Mouse (Mus musculus) liver, embryonic 15.5 days (tissue): ENCODE measurements at regions not wholly inside any gene's neighbourhood (a gene's known extent, or its start where the extent isn't known, plus 50 kb on each side); places are given as distances from the start of the nearest gene placed in this dataset.
"Not testable (repeated sequence)": the region's sequence is repeated elsewhere in the genome, so short reads cannot be mapped to it uniquely, and the experiment has no call there.

Source experiments
- ATAC-seq: fragments of 200-750 bp; cut with Nextera tagmentation; 2 replicates; pipeline ENCODE4 v1.8.0; 2017; ENCODE audit warnings: moderate number of reproducible peaks, mild to moderate bottlenecking, moderate library complexity; ENCODE audit not compliant: insufficient read depth
- H3K27ac ChIP-seq: fragments of 300-500 bp; sonication (generic); replicated peaks from 2 replicates; pipeline ENCODE4 v1.5.1; 2015; ENCODE audit warnings: mild to moderate bottlenecking, inconsistent platforms
- H3K27me3 ChIP-seq: fragments of 300-500 bp; sonication (generic); 2 replicates; pipeline ENCODE4 v1.6.1; 2015; ENCODE audit warnings: mild to moderate bottlenecking, inconsistent platforms
- H3K36me3 ChIP-seq: fragments of 300-500 bp; sonication (generic); replicated peaks from 2 replicates; pipeline ENCODE4 v1.6.1; 2015; ENCODE audit warnings: moderate library complexity, mild to moderate bottlenecking, inconsistent platforms
- H3K4me1 ChIP-seq: fragments of 300-500 bp; sonication (generic); replicated peaks from 2 replicates; pipeline ENCODE4 v1.6.1; 2015; ENCODE audit warnings: inconsistent platforms
- H3K4me2 ChIP-seq: fragments of 300-500 bp; sonication (generic); 2 replicates; pipeline ENCODE4 v1.6.1; 2015; ENCODE audit warnings: moderate library complexity, mild to moderate bottlenecking, inconsistent platforms
- H3K4me3 ChIP-seq: fragments of 300-500 bp; sonication (generic); replicated peaks from 2 replicates; pipeline ENCODE4 v1.5.1; 2015; ENCODE audit warnings: mild to moderate bottlenecking, inconsistent platforms
- H3K9ac ChIP-seq: fragments of 300-500 bp; sonication (generic); 2 replicates; pipeline ENCODE4 v1.6.1; 2015; ENCODE audit warnings: moderate library complexity, mild to moderate bottlenecking, inconsistent platforms
- H3K9me3 ChIP-seq: fragments of 300-500 bp; sonication (generic); replicated peaks from 2 replicates; pipeline ENCODE4 v1.6.1; 2016; ENCODE audit warnings: inconsistent platforms
- WGBS: fragments of 180-500 bp; shearing (Covaris S2); methylation state at CpG from one replicate; pipeline ENCODE4 v1.1.7; 2015; ENCODE audit warnings: mixed read lengths; ENCODE audit not compliant: insufficient replicate concordance; 5-methylcytosine and 5-hydroxymethylcytosine counted together

DNA sequence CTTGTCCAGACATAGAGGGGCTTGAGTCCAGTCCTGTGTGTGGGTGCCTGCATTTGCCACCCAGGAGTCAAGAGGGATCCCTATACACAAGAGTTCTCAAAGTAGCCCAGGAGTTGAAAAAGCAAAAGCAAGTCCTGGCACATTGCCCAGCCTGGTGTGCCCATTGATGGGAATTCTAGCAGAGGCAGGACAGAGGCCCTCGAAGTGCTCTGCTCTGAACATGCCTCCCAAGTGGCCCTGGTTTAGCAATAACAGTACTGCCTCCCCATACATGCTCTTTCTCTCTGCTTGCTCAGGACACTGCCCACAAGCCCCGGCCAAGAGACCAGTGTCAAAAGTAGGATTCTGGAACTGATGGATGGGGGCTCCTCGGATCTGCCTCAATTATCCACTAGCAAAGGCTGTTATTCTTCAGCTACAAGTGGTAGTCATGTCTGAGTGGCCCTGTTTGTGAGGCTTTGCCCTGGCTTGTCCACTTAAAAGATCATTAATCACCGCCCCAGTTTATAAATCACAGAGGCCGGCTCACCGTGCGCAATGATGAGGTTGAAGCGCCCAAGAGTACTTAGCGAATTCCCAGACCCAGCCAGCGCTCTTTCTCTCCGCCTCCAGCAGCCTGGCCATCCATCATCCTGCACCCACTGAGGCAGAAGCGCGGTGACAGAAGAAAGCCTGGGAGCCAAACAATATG, 190.3 kb upstream of the Irx4 start:
- Histone ChIP-seq H3K4me1 (no peaks in the 10 kb centered on the region), H3K36me3 (no peaks in the 10 kb centered on the region), H3K9ac (no peak overlapping the region), H3K4me2 (no peak overlapping the region), H3K4me3 (no peak overlapping the region), H3K9me3 (no peaks in the 10 kb centered on the region), H3K27ac (no peak overlapping the region), H3K27me3 (no peaks in the 10 kb centered on the region)
- no peak for ATAC-seq
- 68% methylated on average over 13 of the region's 13 CpGs for WGBS

DNA sequence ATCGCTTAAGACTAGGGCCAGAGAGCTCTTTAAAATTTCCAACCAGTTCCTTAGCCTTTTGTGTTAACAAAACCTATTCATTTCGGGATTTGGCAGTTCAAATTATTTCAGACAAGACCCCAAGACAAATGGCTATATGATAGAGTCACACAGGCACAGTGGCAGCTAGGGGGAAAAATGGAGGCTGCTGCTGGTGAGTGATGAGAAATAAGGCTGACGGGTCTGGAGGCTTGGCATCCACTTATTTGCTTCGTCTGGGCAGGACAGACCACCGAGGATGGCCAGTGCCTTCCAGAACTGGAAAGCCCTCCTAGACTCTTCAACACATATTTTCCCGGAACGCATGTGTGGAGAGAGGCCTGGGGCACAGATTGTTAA, 189.8 kb upstream of the Irx4 start:
- ATAC-seq: no peak
- 58% methylated on average over 7 of the region's 7 CpGs for WGBS
- H3K9me3 ChIP-seq: no peaks in the 10 kb centered on the region
- no peaks in the 10 kb centered on the region for H3K36me3 ChIP-seq
- no peaks in the 10 kb centered on the region for H3K27me3 ChIP-seq
- no peak overlapping the region for H3K4me3 ChIP-seq
- no peak overlapping the region for H3K9ac ChIP-seq
- no peak overlapping the region for H3K4me2 ChIP-seq
- no peaks in the 10 kb centered on the region for H3K4me1 ChIP-seq
- H3K27ac ChIP-seq: no peak overlapping the region

- no peak for ATAC-seq
- no peak overlapping the region for H3K4me2 ChIP-seq
- no peaks in the 10 kb centered on the region for H3K9me3 ChIP-seq
- H3K4me1 ChIP-seq: no peaks in the 10 kb centered on the region
- H3K27ac ChIP-seq: no peak overlapping the region
- H3K4me3 ChIP-seq: no peak overlapping the region
- 66% methylated on average over 8 of the region's 8 CpGs for WGBS
- no peaks in the 10 kb centered on the region for H3K36me3 ChIP-seq
- no peak overlapping the region for H3K9ac ChIP-seq
- no peaks in the 10 kb centered on the region for H3K27me3 ChIP-seq
Measured at GRCm38 (mm10) chr13:73071032-73071431, 189.2 kb upstream of the Irx4 start.

DNA sequence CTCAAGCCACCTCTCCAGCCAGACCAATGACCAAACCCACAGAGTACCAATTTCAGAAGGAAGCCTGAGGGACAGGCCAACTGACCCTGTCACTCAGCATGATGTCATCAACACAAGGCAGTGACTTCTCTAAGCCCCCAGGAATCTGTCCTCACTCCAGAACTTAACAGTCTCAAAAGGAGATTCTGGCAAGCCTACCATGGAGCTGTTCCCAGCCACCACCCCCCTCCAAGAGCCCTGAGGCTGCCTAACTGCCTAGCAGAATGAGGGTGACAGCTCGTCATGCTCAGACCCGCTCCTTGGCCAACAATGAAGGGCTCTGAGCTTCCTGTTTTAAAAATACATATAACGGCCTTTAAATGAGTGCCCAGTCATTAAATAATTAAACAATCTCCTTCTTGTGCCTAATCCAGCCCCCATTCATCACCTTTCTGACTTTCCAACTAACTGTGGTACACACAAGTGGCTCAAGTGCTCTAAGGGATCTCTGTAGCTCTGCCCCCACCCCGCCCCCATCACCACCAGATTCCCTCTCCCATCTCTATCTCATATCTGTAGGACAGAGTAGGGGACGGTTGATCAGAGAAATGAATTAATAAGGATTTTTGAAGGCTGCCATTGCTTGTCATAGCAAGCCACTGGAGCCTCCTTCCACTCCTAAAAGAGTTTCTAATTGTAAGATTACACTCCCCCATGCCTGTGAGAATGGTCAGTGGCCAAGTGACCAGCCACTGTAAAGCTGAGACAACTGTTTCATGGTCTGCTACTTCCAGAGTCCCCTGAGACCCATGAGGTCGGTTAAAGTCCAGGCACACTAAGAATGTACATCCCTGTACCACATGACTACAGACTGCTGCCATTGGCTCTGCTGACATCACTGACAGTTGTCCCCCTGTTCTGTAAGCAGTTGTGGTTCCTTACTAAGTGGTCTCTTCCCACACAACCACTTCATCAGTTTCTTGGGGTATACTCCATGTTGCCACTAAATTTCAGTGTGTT, 188.1 kb upstream of the Irx4 start:
- 40% methylated on average over 6 of the region's 6 CpGs for WGBS

DNA sequence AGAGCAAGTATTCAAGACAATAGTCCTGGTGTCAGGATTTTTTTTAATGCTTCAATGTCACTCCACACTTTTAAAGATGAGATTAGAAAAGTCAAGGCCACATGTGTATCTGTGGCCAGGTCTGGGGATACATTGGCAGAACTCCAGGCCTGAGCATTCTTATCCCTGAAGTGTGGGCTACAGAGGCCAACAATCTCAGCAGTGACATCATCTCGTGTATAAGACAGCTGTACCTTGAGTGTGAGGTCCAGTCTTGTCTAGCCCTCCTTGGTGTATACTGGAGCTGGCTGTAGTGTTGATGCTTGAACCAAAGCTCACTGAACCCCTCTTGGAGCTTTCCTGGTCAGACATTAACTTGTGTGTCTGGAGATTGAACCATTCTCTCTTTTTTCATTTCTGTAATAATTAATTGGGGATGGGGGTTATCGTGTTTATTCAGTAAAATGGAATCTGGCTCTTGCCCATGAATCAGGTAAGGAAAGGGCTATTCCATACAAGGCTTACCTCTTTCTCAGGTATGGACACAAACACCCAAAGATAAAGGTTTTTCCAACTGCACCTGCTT, 182.3 kb upstream of the Irx4 start:
- H3K27ac ChIP-seq: no peak overlapping the region
- no peak overlapping the region for H3K4me3 ChIP-seq
- WGBS: 33% methylated on average over 2 of the region's 2 CpGs
- no peaks in the 10 kb centered on the region for H3K27me3 ChIP-seq
- H3K9me3 ChIP-seq: no peaks in the 10 kb centered on the region
- H3K36me3 ChIP-seq: no peaks in the 10 kb centered on the region
- no peak overlapping the region for H3K9ac ChIP-seq
- no peak overlapping the region for H3K4me2 ChIP-seq
- ATAC-seq: no peak
- H3K4me1 ChIP-seq: no peaks in the 10 kb centered on the region

More for the DNA sequence above, 188.1 kb upstream of the Irx4 start:
- Histone ChIP-seq H3K9ac (no peak overlapping the region), H3K4me1 (no peaks in the 10 kb centered on the region), H3K27me3 (no peaks in the 10 kb centered on the region), H3K4me2 (no peak overlapping the region), H3K9me3 (no peaks in the 10 kb centered on the region), H3K4me3 (no peak overlapping the region), H3K27ac (no peak overlapping the region), H3K36me3 (no peaks in the 10 kb centered on the region)
- no peak for ATAC-seq

- H3K4me1 ChIP-seq, H3K4me3 ChIP-seq, H3K9ac ChIP-seq, H3K9me3 ChIP-seq, H3K4me2 ChIP-seq, H3K27ac ChIP-seq, ATAC-seq, H3K27me3 ChIP-seq, H3K36me3 ChIP-seq: not testable (repeated sequence)
Measured at GRCm38 (mm10) chr13:73087815-73088214, 172.5 kb upstream of the Irx4 start.

DNA sequence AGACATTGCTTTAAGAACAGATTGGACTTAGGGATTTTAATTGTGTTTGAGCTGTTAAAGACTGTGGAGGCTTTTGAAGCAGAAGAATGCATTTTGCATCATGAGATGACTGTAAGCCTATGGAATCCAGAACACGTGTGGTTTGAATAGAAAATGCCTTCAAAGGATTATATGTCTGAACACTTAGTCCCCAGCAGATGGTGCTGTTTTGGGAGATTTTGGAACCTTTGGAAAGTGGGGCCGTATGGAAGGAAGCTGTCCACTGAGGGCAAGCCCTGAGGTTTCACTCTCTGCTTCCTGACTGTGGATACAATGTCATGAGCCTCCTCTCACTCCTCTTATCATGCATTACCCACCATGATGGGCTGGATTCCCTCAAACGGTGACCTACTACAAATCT, 168.4 kb upstream of the Irx4 start:
- H3K9me3 ChIP-seq: no peaks in the 10 kb centered on the region
- 31% methylated on average over 3 of the region's 3 CpGs for WGBS
- ATAC-seq: no peak
- no peak overlapping the region for H3K27ac ChIP-seq
- H3K9ac ChIP-seq: no peak overlapping the region
- H3K36me3 ChIP-seq: no peaks in the 10 kb centered on the region
- H3K27me3 ChIP-seq: no peaks in the 10 kb centered on the region
- no peaks in the 10 kb centered on the region for H3K4me1 ChIP-seq
- no peak overlapping the region for H3K4me2 ChIP-seq
- H3K4me3 ChIP-seq: no peak overlapping the region

GRCm38 (mm10) chr13:73097502-73097901, 162.8 kb upstream of the Irx4 start:
- H3K9me3 ChIP-seq: no peaks in the 10 kb centered on the region
- no peak overlapping the region for H3K4me2 ChIP-seq
- H3K4me1 ChIP-seq: no peaks in the 10 kb centered on the region
- no peaks in the 10 kb centered on the region for H3K27me3 ChIP-seq
- WGBS: 79% methylated on average over 9 of the region's 9 CpGs
- H3K36me3 ChIP-seq: no peaks in the 10 kb centered on the region
- ATAC-seq: no peak
- H3K27ac ChIP-seq: no peak overlapping the region
- no peak overlapping the region for H3K9ac ChIP-seq
- H3K4me3 ChIP-seq: no peak overlapping the region

GRCm38 (mm10) chr13:73099407-73099806, 160.9 kb upstream of the Irx4 start:
- H3K4me3 ChIP-seq: no peak overlapping the region
- 54% methylated on average over 1 of the region's 1 CpGs for WGBS
- no peaks in the 10 kb centered on the region for H3K27me3 ChIP-seq
- H3K36me3 ChIP-seq: no peaks in the 10 kb centered on the region
- no peaks in the 10 kb centered on the region for H3K4me1 ChIP-seq
- H3K9me3 ChIP-seq: no peaks in the 10 kb centered on the region
- no peak for ATAC-seq
- H3K9ac ChIP-seq: no peak overlapping the region
- no peak overlapping the region for H3K4me2 ChIP-seq
- H3K27ac ChIP-seq: no peak overlapping the region

DNA sequence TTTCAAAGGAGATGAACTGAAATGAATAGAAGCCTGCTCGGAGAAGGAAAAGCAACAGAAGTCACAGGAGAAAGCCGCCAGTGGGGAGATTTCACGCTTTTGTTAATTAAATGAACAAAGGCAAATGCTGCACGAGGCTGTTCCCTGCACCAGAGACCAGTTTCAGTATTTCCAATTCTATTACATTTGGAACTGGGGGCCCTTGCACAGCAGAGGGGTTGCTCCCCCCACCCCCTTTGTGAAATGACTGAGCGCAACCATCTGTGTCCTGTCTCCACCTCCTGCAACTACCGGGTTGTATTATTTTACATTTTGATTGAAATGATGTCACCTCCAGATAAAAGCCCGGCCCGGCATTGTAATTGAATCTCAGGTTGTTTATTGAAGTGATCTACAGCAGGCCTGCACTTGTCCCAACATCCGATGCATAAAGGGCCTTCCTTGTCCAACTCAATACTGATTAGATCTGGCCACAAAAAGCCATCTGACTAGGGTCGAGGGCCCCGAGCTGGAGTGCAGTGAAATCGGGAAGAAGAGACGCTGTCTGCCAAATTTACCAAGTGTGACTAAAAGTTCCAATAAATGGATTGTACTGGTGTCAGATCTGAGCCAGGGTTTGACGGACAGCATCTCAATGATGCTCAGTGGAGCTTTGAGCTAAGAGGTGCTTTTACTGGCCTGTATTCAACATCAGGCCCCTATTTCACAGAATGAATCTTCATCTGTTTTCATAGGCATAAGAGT, 152.9 kb upstream of the Irx4 start:
- Histone ChIP-seq H3K27ac (no peak overlapping the region), H3K4me1 (no peaks in the 10 kb centered on the region), H3K9ac (no peak overlapping the region), H3K9me3 (no peaks in the 10 kb centered on the region), H3K4me2 (no peak overlapping the region), H3K4me3 (no peak overlapping the region), H3K27me3 (no peaks in the 10 kb centered on the region), H3K36me3 (no peaks in the 10 kb centered on the region)
- 63% methylated on average over 14 of the region's 14 CpGs for WGBS
- no peak for ATAC-seq
